Mouse (Mus musculus) embryonic facial prominence, embryonic 14.5 days (tissue): ENCODE measurements at regions not wholly inside any gene's neighbourhood (a gene's known extent, or its start where the extent isn't known, plus 50 kb on each side); places are given as distances from the start of the nearest gene placed in this dataset.

Experiments
- ATAC-seq: fragments of 200-750 bp; cut with Nextera tagmentation; 2 replicates; pipeline ENCODE4 v1.8.0; 2017; ENCODE audit warnings: low read depth, moderate number of reproducible peaks, moderate TSS enrichment
- DNase-seq: peaks from one replicate; pipeline ENCODE4 v3.0.0-alpha.2; 2015; ENCODE audit warnings: low spot score
- H3K27ac ChIP-seq: fragments of 300-500 bp; sonication (generic); replicated peaks from 2 replicates; pipeline ENCODE4 v1.5.1; 2014; ENCODE audit warnings: low read depth, mild to moderate bottlenecking, low read length, moderate library complexity
- H3K27me3 ChIP-seq: fragments of 300-500 bp; sonication (generic); replicated peaks from 2 replicates; pipeline ENCODE4 v1.6.1; 2014; ENCODE audit warnings: low read length; ENCODE audit not compliant: control insufficient read depth, insufficient read depth
- H3K36me3 ChIP-seq: fragments of 300-500 bp; sonication (generic); 2 replicates; pipeline ENCODE4 v1.6.1; 2014; ENCODE audit warnings: low read length, mixed read lengths; ENCODE audit not compliant: control insufficient read depth, insufficient read depth
- H3K4me1 ChIP-seq: fragments of 300-500 bp; sonication (generic); 2 replicates; pipeline ENCODE4 v1.6.1; 2014; ENCODE audit warnings: antibody characterized with exemption, low read length; ENCODE audit not compliant: control insufficient read depth, insufficient read depth
- H3K4me2 ChIP-seq: fragments of 300-500 bp; sonication (generic); 2 replicates; pipeline ENCODE4 v1.6.1; 2014; ENCODE audit warnings: low read depth, mild to moderate bottlenecking, low read length, moderate library complexity, mixed read lengths
- H3K4me3 ChIP-seq: fragments of 300-500 bp; sonication (generic); 2 replicates; pipeline ENCODE4 v1.5.1; 2014; ENCODE audit warnings: low read depth, mild to moderate bottlenecking, low read length
- H3K9ac ChIP-seq: fragments of 300-500 bp; sonication (generic); 2 replicates; pipeline ENCODE4 v1.6.1; 2014; ENCODE audit warnings: low read depth, mild to moderate bottlenecking, low read length, moderate library complexity, mixed read lengths
- H3K9me3 ChIP-seq: fragments of 300-500 bp; sonication (generic); 2 replicates; pipeline ENCODE4 v1.6.1; 2016; ENCODE audit warnings: low read length; ENCODE audit not compliant: control insufficient read depth
- WGBS: fragments of 180-500 bp; shearing (Covaris S2); extraction: QIAGEN DNeasy Blood & Tissue Kit; methylation state at CpG from one replicate; pipeline ENCODE4 v1.1.7; 2014; 5-methylcytosine and 5-hydroxymethylcytosine counted together

DNA sequence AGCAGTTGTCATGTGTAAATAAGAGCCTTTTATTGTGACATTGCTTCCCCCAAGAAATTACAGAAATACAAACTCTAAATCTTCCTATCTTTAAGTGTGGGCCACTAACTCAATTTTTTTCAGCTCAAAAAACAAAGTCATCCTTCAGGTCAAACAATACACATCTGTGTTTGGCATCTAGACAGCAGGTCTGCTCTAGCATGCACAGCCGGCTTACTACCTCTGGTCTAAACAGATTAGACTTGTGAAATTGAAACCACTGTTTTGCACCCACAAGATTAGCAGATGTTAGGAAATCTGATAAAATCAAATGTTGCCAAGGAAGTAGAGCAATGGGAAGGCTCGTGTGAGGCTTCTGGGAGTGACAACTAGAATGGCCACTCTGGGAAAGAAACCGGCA lies 195.5 kb upstream of the Il12b start:
- 50% methylated on average over 3 of the region's 3 CpGs for WGBS
- Histone ChIP-seq H3K9ac (no peak overlapping the region), H3K4me3 (no peak overlapping the region), H3K36me3 (no peaks in the 10 kb centered on the region), H3K4me1 (no peaks in the 10 kb centered on the region), H3K27me3 (no peaks in the 10 kb centered on the region), H3K27ac (no peak overlapping the region), H3K4me2 (no peak overlapping the region), H3K9me3 (no peaks in the 10 kb centered on the region)
- ATAC-seq, result no peak
- DNase-seq, result no peak

DNA sequence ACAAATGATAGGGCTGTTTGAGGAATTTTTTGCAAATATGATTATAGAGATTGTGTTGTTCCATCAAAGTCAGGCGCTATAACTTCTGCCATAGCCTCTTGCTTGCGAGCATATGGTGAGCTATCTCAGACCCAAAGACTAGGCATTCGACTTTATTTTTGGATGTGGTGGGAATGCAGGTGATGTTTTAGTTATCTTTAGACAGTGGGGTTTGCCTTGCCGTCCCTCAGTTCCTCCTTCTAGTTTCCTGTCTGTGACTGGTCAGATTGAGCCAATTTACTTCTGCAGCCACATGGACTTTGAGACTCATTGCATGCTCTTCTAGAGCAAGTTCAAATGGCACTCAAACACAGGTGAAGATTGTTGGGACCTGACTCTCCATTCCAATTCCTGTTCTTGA lies 193.0 kb upstream of the Il12b start:
- H3K4me3 ChIP-seq, result no peak overlapping the region
- no peak for ATAC-seq
- H3K9me3 ChIP-seq, result no peaks in the 10 kb centered on the region
- H3K4me2 ChIP-seq, result no peak overlapping the region
- WGBS, result 85% methylated on average over 4 of the region's 4 CpGs
- H3K9ac ChIP-seq, result no peak overlapping the region
- H3K4me1 ChIP-seq, result no peaks in the 10 kb centered on the region
- DNase-seq, result no peak
- no peaks in the 10 kb centered on the region for H3K36me3 ChIP-seq
- H3K27ac ChIP-seq, result no peak overlapping the region
- H3K27me3 ChIP-seq, result no peaks in the 10 kb centered on the region

DNA sequence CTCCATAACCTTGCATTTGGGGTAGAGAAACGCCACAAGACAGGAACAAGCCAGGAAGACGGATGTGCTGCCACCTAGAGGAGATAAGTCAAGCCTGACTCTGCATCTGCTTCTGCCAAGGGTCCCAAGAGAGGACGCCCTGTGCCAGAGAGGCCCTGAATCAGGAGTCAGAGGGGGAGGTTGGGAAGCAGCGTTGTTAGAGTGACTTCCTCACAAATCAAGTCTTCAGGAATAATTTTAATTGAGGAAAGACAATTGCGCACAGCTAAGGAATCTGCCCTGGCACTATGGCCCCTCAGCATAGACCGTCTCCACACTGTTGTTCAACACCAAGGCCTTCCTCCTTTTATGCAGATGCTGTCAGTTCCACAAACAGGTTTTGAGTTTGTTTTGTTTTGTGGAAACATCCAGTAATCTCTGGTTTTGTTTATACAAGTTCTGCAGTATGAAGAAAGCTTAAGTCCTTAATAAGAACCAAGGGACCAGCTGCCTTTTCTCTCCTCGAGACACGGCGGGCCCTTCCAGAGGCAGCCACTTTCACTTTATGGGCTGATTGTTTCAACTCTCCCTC lies 187.9 kb upstream of the Il12b start:
- DNase-seq (peak; percentile 50), ATAC-seq (0 out of 2 replicates have a peak, but pooled peaks have one; percentile 41)
- Histone ChIP-seq H3K9me3 (no peaks in the 10 kb centered on the region), H3K27me3 (no peaks in the 10 kb centered on the region), H3K27ac (no peak overlapping the region), H3K4me2 (no peak overlapping the region), H3K4me1 (no peaks in the 10 kb centered on the region), H3K36me3 (no peaks in the 10 kb centered on the region), H3K4me3 (no peak overlapping the region), H3K9ac (no peak overlapping the region)
- 52% methylated on average over 9 of the region's 9 CpGs for WGBS

DNA sequence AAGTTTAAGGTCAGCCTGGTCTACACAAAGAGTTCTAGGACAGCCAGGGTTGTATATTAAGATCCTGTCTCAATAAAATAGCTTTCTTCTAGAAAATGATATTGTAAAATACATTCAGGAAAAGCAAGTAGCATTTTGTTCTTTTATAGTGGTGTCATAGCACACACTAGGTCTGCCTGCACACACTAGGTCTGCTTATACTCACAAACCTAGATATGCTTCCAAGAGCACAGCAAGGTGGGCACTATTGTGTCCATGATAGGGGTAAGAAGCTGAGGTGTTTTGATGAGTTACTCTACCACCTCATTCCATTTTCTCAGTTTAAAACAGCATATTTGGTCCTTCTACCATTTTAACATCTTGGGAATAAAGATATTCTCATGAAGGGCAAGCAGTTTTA lies 185.8 kb upstream of the Il12b start:
- Histone ChIP-seq H3K4me1 (no peaks in the 10 kb centered on the region), H3K4me2 (no peak overlapping the region), H3K9me3 (no peaks in the 10 kb centered on the region), H3K27ac (no peak overlapping the region), H3K36me3 (no peaks in the 10 kb centered on the region), H3K27me3 (no peaks in the 10 kb centered on the region), H3K4me3 (no peak overlapping the region), H3K9ac (no peak overlapping the region)
- DNase-seq (no peak), ATAC-seq (no peak)

DNA sequence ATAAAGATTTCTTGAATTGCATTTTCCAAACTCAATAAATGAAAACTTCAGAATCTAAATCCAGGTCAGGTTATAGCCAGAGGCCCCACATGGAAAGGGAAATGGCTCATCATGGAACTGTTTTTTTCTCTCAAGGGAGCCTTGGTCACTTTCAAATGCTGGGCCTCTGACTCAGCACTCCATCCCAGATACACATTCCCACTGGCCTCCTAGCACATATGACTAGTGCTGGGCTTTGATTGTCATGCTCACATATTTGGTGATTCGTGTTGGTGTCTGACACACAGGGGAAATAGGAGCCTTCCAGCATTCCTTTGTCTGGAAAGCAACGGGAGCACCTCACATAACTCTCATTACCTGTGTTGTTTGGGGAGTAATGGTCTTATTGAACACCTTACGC lies 183.5 kb upstream of the Il12b start:
- no peak overlapping the region for H3K27ac ChIP-seq
- no peak overlapping the region for H3K4me3 ChIP-seq
- H3K9ac ChIP-seq, result no peak overlapping the region
- no peak for ATAC-seq
- no peaks in the 10 kb centered on the region for H3K27me3 ChIP-seq
- 79% methylated on average over 3 of the region's 3 CpGs for WGBS
- H3K4me1 ChIP-seq, result no peaks in the 10 kb centered on the region
- DNase-seq, result no peak
- no peak overlapping the region for H3K4me2 ChIP-seq
- H3K36me3 ChIP-seq, result no peaks in the 10 kb centered on the region
- H3K9me3 ChIP-seq, result no peaks in the 10 kb centered on the region

DNA sequence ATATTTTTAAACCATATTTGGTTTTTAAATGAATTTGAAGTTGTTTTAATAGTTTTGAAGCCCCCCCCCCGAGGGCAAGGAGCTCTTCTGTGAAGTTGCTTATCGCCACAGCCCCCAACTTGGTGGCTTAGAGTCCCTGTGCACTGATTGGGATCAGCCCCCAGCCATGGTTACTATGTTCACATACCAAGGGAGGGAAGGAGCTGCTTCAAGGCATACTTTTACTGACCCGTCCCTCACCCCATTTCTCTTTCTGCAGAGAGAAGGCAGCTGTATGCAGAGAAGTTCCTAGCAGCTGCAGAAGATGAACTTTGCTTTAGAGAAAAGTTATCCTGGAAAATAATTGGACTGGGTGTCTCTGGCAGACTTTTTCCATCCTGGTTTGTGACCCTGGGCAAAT lies 179.9 kb upstream of the Il12b start:
- Histone ChIP-seq H3K4me1 (no peaks in the 10 kb centered on the region), H3K4me3 (no peak overlapping the region), H3K4me2 (no peak overlapping the region), H3K36me3 (no peaks in the 10 kb centered on the region), H3K27me3 (no peaks in the 10 kb centered on the region), H3K9ac (no peak overlapping the region), H3K9me3 (no peaks in the 10 kb centered on the region), H3K27ac (no peak overlapping the region)
- 40% methylated on average over 3 of the region's 3 CpGs for WGBS
- DNase-seq, result peak; percentile 19
- ATAC-seq, result no peak

DNA sequence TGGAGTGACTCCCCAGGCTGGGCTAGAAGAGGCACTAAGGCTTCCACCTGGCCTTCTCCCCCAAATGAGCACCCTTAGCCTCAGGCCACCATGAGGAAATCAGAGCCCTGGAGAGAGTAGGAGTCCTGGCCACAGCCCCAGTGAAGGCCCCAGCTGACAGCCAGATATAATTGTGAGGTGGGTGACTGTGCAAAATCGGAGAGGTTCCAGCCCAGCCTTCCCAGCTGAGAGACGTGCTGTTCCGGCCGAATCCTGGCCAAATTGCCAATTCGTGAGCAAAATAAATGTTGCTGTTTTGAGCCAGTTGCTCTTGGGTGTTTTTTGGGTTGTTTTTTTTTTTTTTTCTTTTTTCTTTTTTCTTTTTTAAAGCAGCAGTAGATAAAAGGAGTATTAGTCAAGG lies 169.9 kb upstream of the Il12b start:
- no peak overlapping the region for H3K4me3 ChIP-seq
- 85% methylated on average over 5 of the region's 5 CpGs for whole genome bisulfite sequencing
- no peak overlapping the region for H3K9ac ChIP-seq
- H3K27me3 ChIP-seq, result no peaks in the 10 kb centered on the region
- H3K36me3 ChIP-seq, result no peaks in the 10 kb centered on the region
- no peak overlapping the region for H3K4me2 ChIP-seq
- H3K9me3 ChIP-seq, result no peaks in the 10 kb centered on the region
- H3K4me1 ChIP-seq, result no peaks in the 10 kb centered on the region
- H3K27ac ChIP-seq, result no peak overlapping the region
- ATAC-seq (no peak), DNase-seq (peak; percentile 5)

DNA sequence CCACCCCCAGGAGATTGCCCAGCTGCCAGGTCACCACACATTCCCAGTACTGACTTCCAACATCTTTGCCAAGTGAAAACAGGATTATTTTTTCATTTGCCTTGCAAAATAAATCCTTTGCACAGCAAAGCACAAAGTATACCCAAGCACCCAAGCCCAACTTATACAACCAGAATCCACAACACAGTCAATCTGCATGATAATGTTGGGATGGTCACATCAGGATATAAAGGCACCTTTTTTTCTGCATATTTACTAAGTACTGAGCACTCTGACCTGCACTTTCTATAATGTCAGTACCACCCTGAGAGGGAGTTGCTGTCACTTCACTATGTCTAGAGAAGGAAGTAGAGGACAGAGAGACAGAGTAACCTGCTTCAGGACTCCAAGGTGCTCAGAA lies 164.4 kb upstream of the Il12b start:
- H3K4me2 ChIP-seq, result no peak overlapping the region
- no peaks in the 10 kb centered on the region for H3K9me3 ChIP-seq
- no peak overlapping the region for H3K9ac ChIP-seq
- H3K27ac ChIP-seq, result no peak overlapping the region
- H3K36me3 ChIP-seq, result no peaks in the 10 kb centered on the region
- ATAC-seq (no peak), DNase-seq (no peak)
- no peaks in the 10 kb centered on the region for H3K4me1 ChIP-seq
- no peaks in the 10 kb centered on the region for H3K27me3 ChIP-seq
- H3K4me3 ChIP-seq, result no peak overlapping the region

DNA sequence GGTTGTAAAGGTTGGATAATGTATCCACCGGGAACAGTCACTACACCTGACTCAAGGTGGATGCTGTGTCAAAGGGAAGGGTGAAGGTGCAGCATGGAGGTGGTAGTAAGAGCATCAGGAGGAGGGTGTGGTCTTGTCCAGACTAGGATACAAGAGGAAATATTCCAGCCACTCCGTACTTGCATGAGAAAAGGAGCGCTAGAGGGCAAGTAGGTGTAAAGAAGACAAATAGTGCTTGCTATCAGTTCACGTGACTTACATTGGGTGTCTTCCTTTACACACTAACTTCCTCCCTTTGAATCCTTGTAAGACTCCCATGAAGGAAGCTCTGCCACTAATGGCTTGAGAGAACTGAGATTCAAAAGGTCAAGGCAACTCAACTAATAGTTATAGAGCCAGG lies 161.8 kb upstream of the Il12b start:
- DNase-seq, result no peak
- H3K27me3 ChIP-seq, result no peaks in the 10 kb centered on the region
- H3K4me3 ChIP-seq, result no peak overlapping the region
- H3K27ac ChIP-seq, result no peak overlapping the region
- no peak for ATAC-seq
- no peaks in the 10 kb centered on the region for H3K4me1 ChIP-seq
- WGBS, result 97% methylated on average over 4 of the region's 4 CpGs
- H3K9ac ChIP-seq, result no peak overlapping the region
- H3K36me3 ChIP-seq, result no peaks in the 10 kb centered on the region
- H3K9me3 ChIP-seq, result no peaks in the 10 kb centered on the region
- H3K4me2 ChIP-seq, result no peak overlapping the region
